Mouse (Mus musculus) heart, postnatal 4 days (tissue): ENCODE measurements around the gene Sptlc2. TPM values are rescaled to one million over a fixed set of nuclear protein-coding genes. Genes with fewer than 3 reads are reported as not detected.
"Not testable (repeated sequence)": the region's sequence is repeated elsewhere in the genome, so short reads cannot be mapped to it uniquely, and the experiment has no call there.

Experiments used
- DNase-seq: peaks from one replicate; pipeline ENCODE4 v3.0.0; 2021
- total RNA-seq, 2 experiments: library from RNA; stranded (reverse); gene quantifications; 2 replicates each; pipeline ENCODE4 v1.2.3; 2021

The Sptlc2 gene
- total RNA-seq, 2 experiments from 2014 or later, result 65.1 to 68.9 TPM

DNA sequence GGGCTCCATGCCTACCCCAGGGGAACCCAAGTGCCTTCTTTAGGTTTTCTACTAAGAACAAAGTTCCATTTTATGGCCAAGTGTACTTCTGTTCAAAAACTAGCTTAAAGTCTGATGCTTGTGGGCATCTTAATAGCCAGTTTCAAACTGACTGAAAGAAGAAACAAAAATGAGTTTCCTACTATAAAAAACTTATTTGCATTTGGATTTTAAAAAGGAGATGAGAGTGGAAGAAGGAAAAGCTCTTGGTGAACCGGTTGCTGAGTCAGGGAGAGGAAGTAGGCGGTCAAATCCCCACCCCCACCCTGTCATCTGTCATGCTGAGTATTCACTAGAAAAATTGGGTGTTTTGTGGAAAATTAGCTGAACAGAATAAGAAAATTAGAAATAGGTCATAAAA is 57.9 kb downstream of the Sptlc2 start:
- DNase-seq, result no peak

GRCm38 (mm10) chr12:87328025-87328424 is 60.1 kb downstream of the Sptlc2 start:
- DNase-seq, result no peak

GRCm38 (mm10) chr12:87327610-87328009 is 60.5 kb downstream of the Sptlc2 start:
- no peak for DNase-seq

- DNase-seq, result no peak
These were observed 62.7 kb downstream of the Sptlc2 start for GRCm38 (mm10) chr12:87325452-87325851.

GRCm38 (mm10) chr12:87319229-87319628 is 68.9 kb downstream of the Sptlc2 start:
- DNase-seq, result no peak

DNA sequence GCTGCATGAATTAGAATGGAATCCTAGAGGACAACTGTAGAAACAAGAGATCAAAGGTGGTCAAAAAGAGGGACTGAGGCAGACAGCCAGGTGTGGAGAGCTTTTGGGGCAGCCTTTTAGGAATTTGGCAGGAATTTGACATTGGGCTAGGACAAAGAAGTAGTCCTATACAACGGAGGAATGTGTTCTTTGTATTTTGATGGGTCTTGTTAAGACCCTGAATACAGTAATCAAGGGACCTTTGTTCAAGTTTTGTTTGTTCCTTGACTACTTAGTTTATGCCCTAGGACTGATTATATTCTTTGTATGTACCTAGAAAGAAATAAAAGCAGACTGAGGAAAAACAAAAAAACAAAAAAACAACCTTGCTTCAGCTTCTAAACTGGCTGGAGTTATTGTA is 70.2 kb downstream of the Sptlc2 start:
- no peak for DNase-seq

- DNase-seq, result no peak
These were observed 75.1 kb downstream of the Sptlc2 start for GRCm38 (mm10) chr12:87313098-87313497.

DNA sequence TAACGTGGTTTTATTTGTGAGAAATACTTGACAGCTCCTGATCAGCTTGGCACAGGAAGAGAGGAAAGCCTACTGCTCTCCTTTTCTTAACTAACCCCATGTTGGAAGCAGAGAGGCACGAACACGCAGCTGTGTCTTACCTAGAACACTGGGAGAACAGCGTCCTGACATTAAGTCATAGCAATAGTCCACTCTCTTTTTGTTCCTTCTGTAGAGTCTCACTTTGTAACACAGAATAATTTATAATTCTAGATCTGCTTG is 81.6 kb downstream of the Sptlc2 start:
- DNase-seq, result not testable (repeated sequence)

GRCm38 (mm10) chr12:87305767-87306583 is 82.2 kb downstream of the Sptlc2 start:
- no peak for DNase-seq

DNA sequence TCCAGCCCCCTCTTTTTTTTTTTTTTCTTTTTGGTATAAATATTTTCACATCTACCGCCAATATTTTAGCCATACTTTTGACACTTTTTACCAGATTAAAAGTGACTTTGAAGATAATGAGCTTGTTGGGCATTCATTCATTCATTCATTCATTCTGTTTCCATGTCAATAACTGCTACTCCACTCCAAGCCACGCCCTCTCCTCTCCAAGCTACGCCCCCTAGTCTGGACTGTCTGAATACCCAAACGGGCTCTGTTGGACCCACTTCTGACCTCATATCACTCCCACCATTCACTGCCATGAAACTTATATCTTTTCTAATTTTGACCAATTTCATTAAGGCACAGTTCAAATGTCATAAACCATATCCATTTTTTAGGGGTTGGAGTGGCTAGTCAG is 87.0 kb downstream of the Sptlc2 start:
- DNase-seq, result no peak

GRCm38 (mm10) chr12:87300441-87300690 is 87.8 kb downstream of the Sptlc2 start:
- DNase-seq, result no peak

DNA sequence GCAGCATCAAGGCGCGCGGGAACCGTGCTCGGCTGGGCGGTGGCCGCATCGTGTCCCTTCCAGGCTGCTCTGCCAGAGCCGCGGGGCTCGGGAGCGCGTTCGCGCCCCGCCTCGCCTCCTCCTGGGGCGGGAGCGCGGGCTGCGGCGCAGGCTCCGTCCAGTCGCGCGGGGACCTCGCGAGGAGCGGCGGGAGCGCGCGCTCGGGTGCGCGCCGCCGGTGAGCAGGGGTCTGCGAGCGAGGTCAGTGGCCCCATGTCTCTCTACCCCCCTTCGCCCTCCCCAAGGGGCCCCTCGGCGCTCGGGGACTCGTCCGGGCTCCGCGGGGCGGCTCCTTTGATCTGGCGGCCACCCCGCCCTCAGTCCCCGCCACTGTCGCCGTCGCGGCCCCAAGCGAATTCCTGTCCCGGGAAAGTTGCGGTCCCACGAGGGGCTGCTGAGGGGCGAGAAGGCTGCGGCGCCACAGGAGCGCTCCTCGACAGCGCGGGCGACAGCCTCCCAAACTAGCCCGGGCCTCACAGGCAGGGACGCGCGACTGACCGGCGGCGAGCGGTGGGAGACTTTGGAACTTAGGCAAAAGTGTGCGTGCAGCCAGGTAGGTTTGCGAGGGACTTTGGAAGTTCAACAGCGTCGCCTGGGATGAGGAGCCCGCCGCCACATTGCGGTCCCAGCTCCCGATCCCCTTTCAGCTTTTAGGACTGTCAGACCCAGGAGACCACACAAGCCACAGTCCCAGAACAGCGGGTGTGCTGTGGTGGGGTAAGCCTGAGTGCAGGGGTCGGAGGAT is 88.3 kb downstream of the Sptlc2 start, which contains the start of gene Ism2:
TSS of gene Ism2 (minus strand) at position 49 of the 784 bp plus-strand sequence.
- DNase-seq, result peak; percentile 48

DNA sequence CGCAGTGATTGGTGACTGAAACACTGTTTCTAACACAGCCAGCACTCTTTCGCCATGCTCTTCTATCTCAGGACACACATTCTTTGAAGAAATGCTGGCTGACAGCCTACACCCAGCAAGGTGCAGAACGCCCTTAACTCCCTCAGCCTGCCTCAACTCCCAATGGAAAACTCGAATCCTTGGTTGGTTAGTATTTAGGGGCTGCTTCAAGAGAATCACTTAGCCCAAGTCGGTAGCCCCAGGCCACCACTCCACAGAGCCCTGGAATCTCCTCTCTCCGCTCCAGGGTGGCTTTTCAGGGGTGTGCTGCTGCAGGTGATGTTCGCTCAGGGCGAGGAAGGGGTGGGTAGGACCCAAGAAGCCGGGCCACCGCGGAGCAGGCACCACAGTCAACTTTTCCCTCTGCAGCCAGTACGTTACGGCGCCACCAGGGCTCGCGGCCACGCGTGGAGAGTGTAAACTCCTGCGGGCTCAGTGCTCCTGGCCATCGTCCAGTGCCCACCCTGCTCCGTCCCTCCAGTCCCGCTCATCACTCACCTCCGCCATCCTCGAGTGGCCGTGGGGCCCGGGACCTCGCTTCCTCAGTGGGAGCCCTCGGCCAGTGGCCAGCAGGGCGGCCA is 89.0 kb downstream of the Sptlc2 start:
- no peak for DNase-seq

DNA sequence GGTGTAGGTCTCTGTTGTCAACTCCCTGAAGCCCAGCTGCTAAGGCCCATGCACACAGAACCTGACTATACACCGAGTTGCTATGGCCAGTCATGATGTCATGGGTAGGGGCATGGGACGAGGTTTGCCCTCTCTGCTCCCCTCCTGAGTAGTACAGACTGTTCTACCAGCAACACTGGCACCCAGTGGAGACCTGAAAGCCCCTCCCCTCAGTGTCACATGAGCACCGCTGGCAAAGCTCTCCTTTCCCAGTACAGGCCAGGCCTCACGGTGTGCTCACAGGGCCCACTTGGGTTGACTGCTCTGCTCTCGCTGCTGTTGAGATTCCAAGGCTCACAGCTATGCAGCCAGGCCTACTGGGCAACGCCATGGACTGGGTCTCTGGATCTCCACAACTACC is 94.2 kb downstream of the Sptlc2 start:
- DNase-seq, result no peak

GRCm38 (mm10) chr12:87289100-87289499 is 99.1 kb downstream of the Sptlc2 start:
- DNase-seq, result no peak

GRCm38 (mm10) chr12:87284726-87285125 is 103.4 kb downstream of the Sptlc2 start:
- no peak for DNase-seq

DNA sequence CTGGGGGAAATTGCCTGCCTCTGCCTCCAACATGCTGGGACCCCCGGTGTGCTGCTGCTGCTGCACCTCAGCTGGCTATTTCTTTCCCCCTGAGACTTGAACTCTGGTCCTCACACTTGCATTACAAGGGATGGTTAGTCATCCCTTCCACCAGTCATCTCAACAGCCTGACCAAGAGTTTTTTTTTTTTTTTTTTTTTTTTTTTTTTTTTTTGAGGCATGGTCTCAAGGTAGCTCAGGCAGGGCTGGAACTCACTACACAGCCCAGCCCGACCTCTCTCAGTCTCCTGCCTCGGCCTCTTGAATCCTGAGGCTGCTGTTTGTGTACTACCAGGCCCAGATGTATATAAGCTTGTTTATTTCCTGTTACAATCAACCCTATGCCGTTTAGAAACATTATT is 103.9 kb downstream of the Sptlc2 start:
- DNase-seq, result no peak

DNA sequence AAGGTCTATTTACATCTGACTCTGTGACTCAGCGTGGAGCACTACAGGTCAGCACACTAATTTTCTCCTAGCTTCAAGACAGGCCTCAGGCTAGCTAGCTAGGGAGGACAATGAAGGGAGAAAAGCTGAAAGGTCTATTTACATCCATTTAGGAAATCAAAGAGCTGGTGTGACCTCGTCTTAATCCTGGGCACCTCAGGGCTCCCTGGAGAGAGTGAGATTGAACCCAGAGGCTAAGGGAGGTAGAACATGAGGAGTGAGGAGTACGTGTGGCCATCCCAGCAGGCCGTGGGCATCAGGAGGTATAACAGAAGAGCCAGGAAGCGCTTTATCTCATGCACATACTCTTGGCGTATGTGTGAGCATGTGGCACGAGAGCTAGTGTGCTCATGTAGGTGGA is 104.4 kb downstream of the Sptlc2 start:
- DNase-seq, result no peak

GRCm38 (mm10) chr12:87282743-87283142 is 105.4 kb downstream of the Sptlc2 start:
- no peak for DNase-seq

GRCm38 (mm10) chr12:87281766-87282165 is 106.4 kb downstream of the Sptlc2 start:
- DNase-seq, result no peak

- no peak for DNase-seq
These were observed 108.3 kb downstream of the Sptlc2 start for GRCm38 (mm10) chr12:87279879-87280278.

DNA sequence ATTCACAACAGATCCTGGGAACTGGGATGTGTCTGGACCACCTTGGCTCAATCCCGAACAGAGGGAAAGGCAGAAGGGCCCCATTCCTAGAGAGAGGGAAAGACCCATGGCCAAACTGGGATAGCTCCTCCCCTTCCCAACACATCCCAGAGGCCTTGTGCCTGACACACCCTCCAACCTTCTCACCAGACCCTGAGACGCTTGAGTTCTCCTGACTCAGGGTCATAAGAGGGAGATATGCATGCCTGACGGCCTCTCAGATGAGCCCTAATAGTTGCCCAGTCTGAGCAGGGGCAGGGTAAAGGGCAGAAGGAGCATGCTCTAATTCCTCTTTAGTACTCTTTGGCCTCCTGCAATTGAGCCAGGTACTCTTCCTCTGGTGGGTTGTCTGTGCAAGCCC is 108.8 kb downstream of the Sptlc2 start:
- DNase-seq, result no peak

- DNase-seq, result peak; percentile 58
These were observed 109.9 kb downstream of the Sptlc2 start for GRCm38 (mm10) chr12:87278118-87278730.
